Mouse (Mus musculus) lung, adult 2 months (tissue): ENCODE results near the gene Arhgef1. TPM values are rescaled to one million over a fixed set of nuclear protein-coding genes. Genes with fewer than 3 reads are reported as not detected.

Source experiments
- DNase-seq: peaks from one replicate; pipeline ENCODE4 v3.0.0; 2022
- H3K4me1 ChIP-seq: fragments of 200-500 bp; 2 replicates; pipeline ENCODE4 v1.6.1; 2011; ENCODE audit warnings: low read length; ENCODE audit not compliant: control insufficient read depth, insufficient read depth
- H3K4me3 ChIP-seq: fragments of 200-500 bp; replicated peaks from 2 replicates; pipeline ENCODE3; 2011; ENCODE audit warnings: low read depth, mild to moderate bottlenecking, control low read depth, low read length; ENCODE audit errors: extremely low read depth
- CTCF ChIP-seq: fragments of 200-500 bp; IDR thresholded peaks from 2 replicates; pipeline ENCODE4 v1.5.1; 2011; ENCODE audit warnings: mild to moderate bottlenecking, low read length, control low read depth; ENCODE audit not compliant: insufficient read depth
- POLR2A ChIP-seq: fragments of 200-500 bp; IDR thresholded peaks from 2 replicates; pipeline ENCODE4 v1.6.1; 2011; ENCODE audit warnings: low read depth, mild to moderate bottlenecking, control low read depth, low read length, borderline replicate concordance; ENCODE audit errors: extremely low read depth
- WGBS: fragments of 180-500 bp; shearing (Covaris S2); methylation state at CpG from one replicate; pipeline ENCODE4 v1.1.7; 2018; 5-methylcytosine and 5-hydroxymethylcytosine counted together
- polyA plus RNA-seq: library from polyadenylated mRNA; depleted of rRNA; stranded (reverse); fragments of >200 nt; gene quantifications from 2 replicates; pipeline ENCODE4 v1.2.3, GENCODE M21; 2012

The Arhgef1 gene
- polyA plus RNA-seq, 1 experiment: 360 TPM

DNA sequence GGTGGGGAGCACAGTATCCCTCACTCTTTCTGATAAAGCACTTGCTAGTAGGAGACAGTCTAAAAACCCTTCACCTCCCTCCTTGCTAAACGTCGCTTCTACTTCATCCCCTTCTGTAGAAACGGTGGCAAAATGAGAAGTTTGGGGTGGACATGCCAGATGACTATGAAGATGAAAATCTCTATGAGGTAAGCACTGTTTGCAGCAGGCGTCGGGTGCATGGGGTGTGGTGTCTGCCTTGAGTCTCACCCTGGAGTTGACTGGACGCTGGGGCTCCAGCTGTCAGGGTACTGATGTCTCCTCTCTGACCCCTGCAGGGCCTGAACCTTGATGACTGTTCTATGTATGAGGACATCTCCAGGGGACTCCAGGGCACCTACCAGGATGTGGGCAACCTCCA is 1.6 kb upstream of the Arhgef1 start:
- DNase-seq: no peak
- Histone ChIP-seq H3K4me1 (peaks cover 11% of the 10 kb centered on the region), H3K4me3 (no peak overlapping the region)
- no peak for TF ChIP-seq CTCF
- TF ChIP-seq POLR2A: no peak
- WGBS: 61% methylated on average over 6 of the region's 6 CpGs

DNA sequence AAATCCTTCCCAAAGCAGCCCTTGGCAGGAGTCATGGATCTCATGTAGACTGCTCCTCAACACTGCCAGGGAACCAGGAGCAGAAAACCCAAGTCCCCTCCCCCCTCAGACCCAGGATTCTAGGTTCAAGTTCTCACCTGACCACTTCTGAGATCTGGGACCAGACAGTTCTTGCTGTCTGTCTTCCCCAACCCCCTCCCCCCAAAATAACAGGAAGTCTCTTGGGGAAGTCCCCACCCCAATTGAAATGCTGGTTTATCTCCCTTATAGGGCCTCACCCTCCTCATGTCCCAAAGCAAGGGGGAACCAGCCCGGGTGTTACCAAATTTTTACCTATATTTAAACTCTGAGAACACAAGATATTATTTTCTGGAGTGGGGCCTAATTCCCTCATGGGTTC is 870 bp upstream of the Arhgef1 start:
- 15% methylated on average over 1 of the region's 1 CpGs for WGBS
- no peak for DNase-seq
- Histone ChIP-seq H3K4me1 (peaks cover 18% of the 10 kb centered on the region), H3K4me3 (no peak overlapping the region)
- TF ChIP-seq POLR2A (no peak), CTCF (no peak)

GRCm38 (mm10) chr7:24902264-24902629 is 465 bp upstream of the Arhgef1 start:
- peak overlapping the region; percentile 69 for H3K4me3 ChIP-seq
- DNase-seq: no peak
- WGBS: 24% methylated on average over 2 of the region's 2 CpGs
- peaks cover 22% of the 10 kb centered on the region for H3K4me1 ChIP-seq
- TF ChIP-seq POLR2A (no peak), CTCF (no peak)

GRCm38 (mm10) chr7:24903444-24903825 is 723 bp downstream of the Arhgef1 start:
- 3% methylated on average over 10 of the region's 10 CpGs for WGBS
- no peak for DNase-seq

DNA sequence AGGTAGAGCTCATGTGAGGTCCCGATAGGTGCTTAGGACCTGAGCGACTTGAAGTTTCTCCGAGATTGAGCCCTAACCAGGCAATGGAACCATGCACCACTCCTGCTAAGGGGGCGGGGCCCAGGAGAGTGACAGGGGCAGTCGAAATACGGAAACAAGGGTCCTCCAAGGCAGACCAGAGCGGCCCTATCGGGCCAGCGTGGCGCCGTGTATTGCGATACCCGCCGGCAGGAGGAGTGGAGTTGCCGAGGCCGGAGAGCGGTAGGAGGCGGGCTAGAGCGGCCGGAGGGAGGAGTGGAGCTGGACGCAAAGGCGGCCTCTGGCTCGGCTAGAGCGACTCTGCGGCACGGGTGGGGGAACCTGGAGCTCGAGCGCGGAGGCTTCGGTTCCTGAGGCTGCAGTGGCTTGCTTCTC is 1.4 kb downstream of the Arhgef1 start:
- DNase-seq: peak; percentile 91
- WGBS: 0% methylated on average over 30 of the region's 30 CpGs
- peak; percentile 59; the same call in 1 of the 2 replicates for TF ChIP-seq POLR2A
- no peak for TF ChIP-seq CTCF
- Histone ChIP-seq H3K4me3 (peak overlapping the region; percentile 75), H3K4me1 (peaks cover 23% of the 10 kb centered on the region)

More at GRCm38 (mm10) chr7:24903444-24903825, 723 bp downstream of the Arhgef1 start:
- Histone ChIP-seq H3K4me3 (peak overlapping the region; percentile 64), H3K4me1 (peaks cover 23% of the 10 kb centered on the region)
- TF ChIP-seq CTCF: no peak

GRCm38 (mm10) chr7:24904936-24905335 is 2.2 kb downstream of the Arhgef1 start:
- DNase-seq: peak; percentile 53
- Histone ChIP-seq H3K4me3 (peak overlapping the region; percentile 75), H3K4me1 (peaks cover 23% of the 10 kb centered on the region)
- WGBS: 11% methylated on average over 3 of the region's 3 CpGs
- no peak for TF ChIP-seq POLR2A
- TF ChIP-seq CTCF: peak; percentile 77

GRCm38 (mm10) chr7:24906551-24906950 is 3.8 kb downstream of the Arhgef1 start:
- TF ChIP-seq CTCF (no peak), POLR2A (no peak)
- 15% methylated on average over 6 of the region's 6 CpGs for WGBS
- H3K4me1 ChIP-seq: peaks cover 23% of the 10 kb centered on the region
- H3K4me3 ChIP-seq: no peak overlapping the region
- no peak for DNase-seq

- DNase-seq: peak; percentile 55
- TF ChIP-seq POLR2A (0 out of 2 replicates have a peak, but pooled peaks have one; percentile 6), CTCF (no peak)
- Histone ChIP-seq H3K4me1 (peaks cover 20% of the 10 kb centered on the region), H3K4me3 (peak overlapping the region; percentile 25)
- WGBS: 25% methylated on average over 13 of the region's 13 CpGs
Observed at GRCm38 (mm10) chr7:24907211-24907748, 4.6 kb downstream of the Arhgef1 start.

- TF ChIP-seq POLR2A (no peak), CTCF (no peak)
- DNase-seq: no peak
- Histone ChIP-seq H3K4me3 (no peak overlapping the region), H3K4me1 (no peaks in the 10 kb centered on the region)
- WGBS: 81% methylated on average over 14 of the region's 14 CpGs
Observed at GRCm38 (mm10) chr7:24912480-24912879, 9.8 kb downstream of the Arhgef1 start.

- H3K4me3 ChIP-seq: no peak overlapping the region
- no peak for TF ChIP-seq POLR2A
- TF ChIP-seq CTCF: no peak
- 90% methylated on average over 20 of the region's 20 CpGs for WGBS
- no peak for DNase-seq
- H3K4me1 ChIP-seq: no peaks in the 10 kb centered on the region
Observed at GRCm38 (mm10) chr7:24918763-24919323, 16.1 kb downstream of the Arhgef1 start.
